ENCODE assay signal across 20 mouse cellular contexts in genomic region chr1:132564946-132565345, GRCm38 (mm10). TPM values are rescaled to one million over a fixed set of nuclear protein-coding genes. Genes with fewer than 3 reads are reported as not detected.
DNase-seq lines count a peak whose midpoint lies in the region; ATAC-seq lines count a peak whose summit lies in the region.
"Had no signal": no experiment of that assay in that cellular context is flagged by ENCODE, and none has a peak within 500 bp of the region (broad histone marks: within the 10 kb centered on the region; RNA-seq: fewer than 3 reads in every experiment).

No protein-coding gene starts in this region.

- peak; percentile 20 to 47 for DNase-seq in cerebellum, postnatal 25 days
- DNase-seq in cerebellum, adult 11-12 months: no peak
- DNase-seq in ES-CJ7 (ENCODE audit: low read depth, low spot score) (peak; percentile 43), R1 (ENCODE audit: low read depth, low spot score) (peak; percentile 44)
- DNase-seq in adrenal gland, postnatal 10 days: peak; percentile 51
- DNase-seq in kidney, postnatal 25 days: no peak
- no peak for DNase-seq in Muller cell, postnatal 12 days (ENCODE audit: inconsistent ontology term)
- DNase-seq: cerebellum, adult 8-10 months; embryo, embryonic 11 days; gastrocnemius, postnatal 10 days; heart, adult 18-20 months; heart, postnatal 10 days; heart, postnatal 4 days; kidney, adult 18-20 months had no signal

- no peak for ATAC-seq in inflammation-experienced regulatory T-cells, adult 6 months
- ATAC-seq: forebrain, embryonic 16.5 days; hindbrain, postnatal 0 days; intestine, embryonic 15.5 days had no signal

RNA-seq across cellular contexts. Expression of gene Cntn2, which starts 21.9 kb away (rescaled TPM):
- under 1 TPM; 0.42 to 0.58 TPM for total RNA-seq in adrenal gland, postnatal 10 days (2021)
- not detected for polyA plus RNA-seq in inflammation-experienced regulatory T-cells, adult 6 months (2017; shearing (Covaris generic))
- total RNA-seq: common myeloid progenitor, adult 5-6 weeks had no signal
- polyA plus RNA-seq: G1E had no signal

RNA-seq across cellular contexts. Expression of gene Tmem81, which starts 58.9 kb away (rescaled TPM):
- total RNA-seq in adrenal gland, postnatal 10 days (2021): 1 to 10 TPM; 2.6 to 3.8 TPM
- 1 to 10 TPM; 3.9 to 6.3 (median 6.0) TPM for polyA plus RNA-seq in inflammation-experienced regulatory T-cells, adult 6 months (2017; shearing (Covaris generic))

Comparison
In these comparisons a context has a peak if more than half of its experiments do, and no peak if none do; other contexts are left out.
1. DNase-seq: peak in cerebellum, postnatal 25 days (2 of 2), ES-CJ7 (single experiment), R1 (single experiment) and adrenal gland, postnatal 10 days (single experiment); none in cerebellum, adult 11-12 months (single experiment), kidney, postnatal 25 days (0 of 2) and Muller cell, postnatal 12 days (single experiment).